Mouse (Mus musculus): ENCODE measurements around the gene Otol1. TPM values are rescaled to one million over a fixed set of nuclear protein-coding genes. Genes with fewer than 3 reads are reported as not detected.

Gene Otol1
- not detected in 2 replicates for polyA plus RNA-seq (2015; fragmentation: Nextera tagmentation; extraction: Ambion mirVana)

DNA sequence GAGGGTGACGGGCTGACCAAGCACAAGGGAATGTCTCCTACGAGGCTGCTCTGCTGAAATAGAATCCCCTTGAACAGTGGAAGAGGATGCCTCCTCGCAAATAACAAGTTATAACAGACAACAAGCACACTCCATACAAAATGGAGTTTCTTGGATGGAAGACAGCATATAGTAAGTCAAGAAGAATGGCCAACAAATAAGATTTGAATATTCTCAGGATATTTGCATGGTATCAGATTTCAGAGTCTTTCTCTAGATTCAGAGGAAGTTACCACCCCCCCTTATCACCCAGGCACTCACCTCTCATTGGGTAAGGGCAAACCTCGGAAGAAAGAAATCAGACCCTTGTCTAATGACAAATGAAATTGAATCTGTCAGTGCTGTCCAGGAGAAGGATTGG is at the start of gene Otol1:
TSS of gene Otol1 (plus strand) at position 301 of the 400 bp plus-strand sequence.
- ATAC-seq (ENCODE audit: insufficient number of reproducible peaks, low FRiP score, low TSS enrichment, low read depth), result no peak
- Histone ChIP-seq H3K27ac (no peak within 1 kb of the TSS), H3K9ac (no peak within 1 kb of the TSS), H3K27me3 (no peaks in the 10 kb centered on the region), H3K4me2 (no peak within 1 kb of the TSS), H3K4me1 (no peaks in the 10 kb centered on the region; the same call in 1 of the 2 replicates), H3K4me3 (no peak within 1 kb of the TSS), H3K36me3 (no peaks in the 10 kb centered on the region), H3K9me3 (no peaks in the 10 kb centered on the region)
- 76% methylated on average over 4 of the region's 4 CpGs for WGBS

DNA sequence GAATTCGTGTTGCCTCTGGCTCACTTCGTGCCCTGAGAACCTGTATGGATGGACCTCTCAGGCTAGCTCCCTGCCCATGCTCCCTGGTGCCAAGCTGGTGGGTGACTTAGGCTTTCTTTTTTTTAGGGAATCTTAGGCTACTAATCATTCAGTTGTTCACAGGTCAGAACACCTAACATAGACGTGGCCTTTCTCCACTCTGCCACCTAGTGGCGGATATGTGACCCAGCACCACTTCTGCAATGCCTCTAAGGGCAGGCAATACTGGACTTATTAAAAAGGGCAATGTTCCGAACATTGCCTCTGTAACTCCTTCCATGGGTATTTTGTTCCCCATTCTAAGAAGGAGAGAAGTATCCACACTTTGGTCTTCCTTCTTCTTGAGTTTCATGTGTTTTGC is 45.2 kb upstream of the Otol1 start:
- Histone ChIP-seq H3K27me3 (no peaks in the 10 kb centered on the region), H3K36me3 (no peaks in the 10 kb centered on the region), H3K4me3 (no peak overlapping the region), H3K4me1 (no peaks in the 10 kb centered on the region), H3K4me2 (no peak overlapping the region), H3K9me3 (no peaks in the 10 kb centered on the region), H3K27ac (no peak overlapping the region), H3K9ac (no peak overlapping the region)
- ATAC-seq (ENCODE audit: insufficient number of reproducible peaks, low FRiP score, low TSS enrichment, low read depth), result no peak
- 48% methylated on average over 5 of the region's 5 CpGs for WGBS

DNA sequence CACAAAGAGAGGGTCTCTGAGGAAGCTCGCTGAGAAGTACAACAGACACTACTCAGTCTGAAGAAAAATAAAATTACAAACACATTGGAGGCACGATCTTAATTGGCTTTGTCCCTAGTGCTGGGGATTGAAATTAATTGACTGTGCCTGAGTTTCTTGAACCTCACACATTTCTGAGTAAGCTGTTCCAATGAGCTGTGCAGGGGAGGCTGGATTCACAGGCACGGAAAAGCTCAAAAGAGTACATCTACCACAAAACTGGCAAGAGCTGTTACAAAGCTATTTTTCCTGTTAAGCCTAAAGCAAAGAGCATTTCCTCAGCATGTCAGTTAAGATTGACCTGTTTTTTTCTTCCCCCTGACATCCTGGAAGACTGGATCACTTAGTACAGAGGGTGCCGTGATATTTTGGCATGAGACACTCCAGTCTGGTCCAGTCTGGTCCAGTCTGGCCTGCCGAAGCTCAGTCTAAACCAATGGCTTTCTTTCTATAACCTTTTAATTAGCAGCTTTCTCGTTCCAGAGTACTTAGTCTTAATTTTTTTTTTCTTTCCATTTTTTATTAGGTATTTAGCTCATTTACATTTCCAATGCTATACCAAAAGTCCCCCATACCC is 35.8 kb upstream of the Otol1 start:
- no peak overlapping the region for H3K4me2 ChIP-seq
- ATAC-seq (ENCODE audit: insufficient number of reproducible peaks, low FRiP score, low TSS enrichment, low read depth), result no peak
- no peaks in the 10 kb centered on the region for H3K4me1 ChIP-seq
- H3K36me3 ChIP-seq, result no peaks in the 10 kb centered on the region
- H3K9me3 ChIP-seq, result no peaks in the 10 kb centered on the region
- H3K27me3 ChIP-seq, result no peaks in the 10 kb centered on the region
- H3K4me3 ChIP-seq, result no peak overlapping the region
- H3K27ac ChIP-seq, result no peak overlapping the region
- no peak overlapping the region for H3K9ac ChIP-seq
- WGBS, result 28% methylated on average over 6 of the region's 6 CpGs

DNA sequence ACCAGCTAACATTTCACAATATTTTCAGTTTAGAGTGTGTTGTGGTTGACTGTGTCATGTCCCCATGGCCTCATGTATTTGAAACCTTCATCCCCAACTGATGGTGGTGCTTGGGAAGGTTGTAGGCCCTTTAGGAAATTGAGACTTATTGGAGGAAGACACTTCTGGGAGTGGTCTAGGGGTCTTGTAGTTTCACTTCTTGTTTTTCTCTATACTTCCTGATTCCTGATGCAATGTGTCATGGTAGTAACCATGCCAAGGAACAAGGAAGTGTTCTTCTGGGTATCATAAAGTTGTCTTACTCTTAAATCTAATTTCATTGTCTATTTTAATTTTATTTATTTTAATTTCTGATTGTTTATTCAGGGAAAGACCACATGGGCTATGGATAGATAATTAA is 29.3 kb upstream of the Otol1 start:
- Histone ChIP-seq H3K4me1 (no peaks in the 10 kb centered on the region), H3K27ac (no peak overlapping the region), H3K4me3 (no peak overlapping the region), H3K9ac (no peak overlapping the region), H3K36me3 (no peaks in the 10 kb centered on the region), H3K27me3 (no peaks in the 10 kb centered on the region), H3K4me2 (no peak overlapping the region), H3K9me3 (no peaks in the 10 kb centered on the region)
- ATAC-seq (ENCODE audit: insufficient number of reproducible peaks, low FRiP score, low TSS enrichment, low read depth), result no peak

DNA sequence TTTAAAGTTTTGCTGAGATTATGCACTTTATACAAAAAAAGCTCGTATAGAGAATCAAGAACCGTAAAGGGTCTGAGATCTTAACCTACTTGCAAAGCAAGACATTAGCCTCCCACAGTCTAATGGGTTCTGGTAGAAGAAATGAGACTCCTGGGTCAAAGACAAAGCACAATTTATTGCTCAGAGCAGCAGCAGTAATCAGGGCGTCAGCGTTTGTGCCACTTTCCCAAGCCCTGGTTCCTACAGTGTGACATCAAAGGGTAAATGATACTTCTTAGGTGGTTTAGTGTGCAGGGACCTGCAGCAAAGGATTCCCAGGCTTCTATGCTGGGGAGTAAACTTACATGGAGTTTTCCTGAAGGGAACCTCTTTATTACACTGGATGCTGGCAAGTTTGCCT is 13.6 kb upstream of the Otol1 start:
- Histone ChIP-seq H3K4me1 (no peaks in the 10 kb centered on the region), H3K4me2 (no peak overlapping the region), H3K27ac (no peak overlapping the region), H3K27me3 (no peaks in the 10 kb centered on the region), H3K9me3 (no peaks in the 10 kb centered on the region), H3K9ac (no peak overlapping the region), H3K36me3 (no peaks in the 10 kb centered on the region), H3K4me3 (no peak overlapping the region)
- ATAC-seq (ENCODE audit: insufficient number of reproducible peaks, low FRiP score, low TSS enrichment, low read depth), result no peak
- WGBS, result 25% methylated on average over 4 of the region's 4 CpGs

DNA sequence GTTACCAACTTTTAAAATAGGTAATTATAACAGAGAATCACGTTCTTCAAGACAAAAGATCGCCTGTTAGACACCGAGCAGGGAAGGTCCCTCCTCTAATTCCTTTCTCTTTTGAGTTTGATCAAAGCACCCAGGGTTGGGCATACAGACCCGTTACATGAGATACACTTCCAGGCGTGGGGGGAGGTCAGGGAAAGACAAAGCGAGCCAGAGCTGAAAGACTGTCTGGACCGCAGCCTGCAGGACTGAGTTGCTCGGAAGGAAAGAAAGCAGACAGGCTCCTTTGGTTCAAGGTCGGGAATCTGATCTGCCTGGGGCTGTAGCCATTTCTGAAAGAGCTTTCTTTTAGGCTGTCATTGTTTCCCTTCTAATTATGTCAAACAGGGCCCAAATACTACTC is 5.9 kb upstream of the Otol1 start:
- no peaks in the 10 kb centered on the region for H3K36me3 ChIP-seq
- no peaks in the 10 kb centered on the region for H3K9me3 ChIP-seq
- ATAC-seq (ENCODE audit: insufficient number of reproducible peaks, low FRiP score, low TSS enrichment, low read depth), result no peak
- no peak overlapping the region for H3K27ac ChIP-seq
- 42% methylated on average over 9 of the region's 9 CpGs for WGBS
- H3K27me3 ChIP-seq, result no peaks in the 10 kb centered on the region
- no peak overlapping the region for H3K4me3 ChIP-seq
- H3K4me1 ChIP-seq, result no peaks in the 10 kb centered on the region; the same call in 1 of the 2 replicates
- H3K9ac ChIP-seq, result no peak overlapping the region
- no peak overlapping the region for H3K4me2 ChIP-seq

DNA sequence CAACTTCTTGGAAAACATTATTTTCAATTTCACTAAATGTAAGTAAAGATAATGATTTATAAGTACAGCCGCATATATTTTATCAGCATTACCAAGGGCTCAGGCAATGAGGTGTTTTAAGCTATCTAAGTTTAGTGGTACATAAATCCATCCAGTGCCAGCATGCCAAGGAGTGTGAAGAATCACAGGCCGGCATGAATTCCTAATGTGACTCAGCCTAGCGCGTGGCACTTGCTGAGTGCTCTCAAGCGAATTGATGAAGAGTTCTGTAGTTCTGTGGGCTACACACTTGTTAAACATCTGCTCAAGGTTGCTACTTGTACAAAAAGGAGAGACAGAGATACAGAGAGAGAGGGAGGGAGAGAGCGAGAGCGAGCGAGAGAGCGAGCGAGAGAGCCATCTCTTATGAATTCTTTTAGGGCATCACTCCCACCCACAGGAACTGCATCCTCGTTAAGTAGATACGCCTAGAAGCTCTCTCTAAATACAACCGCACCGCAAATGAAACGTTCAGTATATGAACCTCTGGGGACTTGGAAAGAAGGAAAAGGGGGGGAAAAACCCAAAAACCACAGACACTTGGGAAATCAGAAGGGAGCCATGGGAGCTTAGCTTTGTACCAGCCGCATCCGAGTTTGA is 4.2 kb upstream of the Otol1 start:
- 57% methylated on average over 17 of the region's 17 CpGs for WGBS
- no peaks in the 10 kb centered on the region; the same call in 1 of the 2 replicates for H3K4me1 ChIP-seq
- no peak overlapping the region for H3K4me3 ChIP-seq
- ATAC-seq (ENCODE audit: insufficient number of reproducible peaks, low FRiP score, low TSS enrichment, low read depth), result no peak
- H3K4me2 ChIP-seq, result no peak overlapping the region
- H3K9ac ChIP-seq, result no peak overlapping the region
- no peaks in the 10 kb centered on the region for H3K9me3 ChIP-seq
- no peaks in the 10 kb centered on the region for H3K27me3 ChIP-seq
- no peak overlapping the region for H3K27ac ChIP-seq
- H3K36me3 ChIP-seq, result no peaks in the 10 kb centered on the region

DNA sequence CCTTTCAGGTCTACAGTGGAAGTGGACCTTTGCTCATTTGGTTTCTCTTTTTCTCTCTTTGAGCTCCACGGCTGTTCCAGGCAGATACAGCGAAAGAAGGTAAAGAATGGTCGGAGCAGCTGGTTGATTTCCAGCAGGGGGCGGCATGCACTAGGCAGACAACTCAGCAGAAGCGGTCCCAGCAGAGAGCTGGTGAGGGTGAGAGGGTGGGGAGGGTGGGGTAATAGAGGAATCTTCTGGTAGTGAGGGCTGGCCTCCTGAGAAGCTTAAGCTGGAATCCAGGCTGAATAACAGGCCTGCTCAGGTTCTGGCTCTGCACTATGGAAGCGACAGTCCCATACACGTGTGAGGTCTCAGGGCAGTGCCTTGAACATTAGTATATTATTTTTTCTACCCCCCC is 3.5 kb upstream of the Otol1 start:
- 30% methylated on average over 7 of the region's 7 CpGs for WGBS
- Histone ChIP-seq H3K9me3 (no peaks in the 10 kb centered on the region), H3K9ac (no peak overlapping the region), H3K27ac (no peak overlapping the region), H3K4me1 (no peaks in the 10 kb centered on the region; the same call in 1 of the 2 replicates), H3K27me3 (no peaks in the 10 kb centered on the region), H3K36me3 (no peaks in the 10 kb centered on the region), H3K4me3 (no peak overlapping the region), H3K4me2 (no peak overlapping the region)
- ATAC-seq (ENCODE audit: insufficient number of reproducible peaks, low FRiP score, low TSS enrichment, low read depth), result no peak

DNA sequence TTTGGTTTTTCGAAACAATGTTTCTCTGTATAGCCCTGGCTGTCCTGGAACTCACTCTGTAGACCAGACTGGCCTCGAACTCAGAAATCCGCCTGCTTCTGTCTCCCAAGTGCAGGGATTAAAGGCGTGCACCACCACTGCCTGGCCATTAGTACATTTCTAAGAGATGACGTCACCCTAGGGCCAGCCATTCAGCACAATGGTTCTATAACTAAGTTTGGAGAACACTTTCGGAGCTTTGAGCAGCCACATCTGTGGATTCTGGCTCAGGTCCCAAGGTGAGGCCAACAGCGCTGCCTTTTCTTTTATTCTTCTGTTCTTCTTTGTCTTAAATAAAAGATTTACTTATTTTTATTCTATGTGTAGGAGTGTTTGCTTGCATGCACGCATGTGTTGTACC is 3.0 kb upstream of the Otol1 start:
- Histone ChIP-seq H3K9ac (no peak overlapping the region), H3K27ac (no peak overlapping the region), H3K9me3 (no peaks in the 10 kb centered on the region), H3K27me3 (no peaks in the 10 kb centered on the region), H3K4me3 (no peak overlapping the region), H3K4me1 (no peaks in the 10 kb centered on the region; the same call in 1 of the 2 replicates), H3K4me2 (no peak overlapping the region), H3K36me3 (no peaks in the 10 kb centered on the region)
- ATAC-seq (ENCODE audit: insufficient number of reproducible peaks, low FRiP score, low TSS enrichment, low read depth), result no peak
- WGBS, result 54% methylated on average over 8 of the region's 8 CpGs

DNA sequence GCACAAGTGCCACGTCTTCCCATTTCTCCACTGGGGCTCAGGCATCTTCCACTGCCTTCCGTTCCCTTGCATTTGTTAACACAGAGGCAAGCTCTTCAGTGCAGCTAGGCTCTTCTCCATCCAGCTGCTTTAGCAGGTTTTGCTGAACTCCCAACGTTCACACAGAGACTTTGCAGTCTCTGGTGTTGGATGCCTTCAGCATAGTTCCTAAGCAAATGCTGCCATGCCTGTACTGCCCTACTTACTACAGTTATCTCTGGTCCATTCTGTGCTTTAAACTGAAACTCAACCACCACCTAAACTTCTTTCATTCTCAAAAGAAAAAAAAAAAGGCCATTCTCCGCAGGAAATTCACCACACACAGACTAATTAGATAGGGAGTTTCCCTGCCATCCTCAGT is 5.2 kb downstream of the Otol1 start:
- Histone ChIP-seq H3K36me3 (no peaks in the 10 kb centered on the region), H3K27ac (no peak overlapping the region), H3K27me3 (no peaks in the 10 kb centered on the region), H3K4me3 (no peak overlapping the region), H3K4me2 (no peak overlapping the region), H3K9me3 (no peaks in the 10 kb centered on the region), H3K4me1 (no peaks in the 10 kb centered on the region), H3K9ac (no peak overlapping the region)
- WGBS, result 73% methylated on average over 4 of the region's 4 CpGs
- ATAC-seq (ENCODE audit: insufficient number of reproducible peaks, low FRiP score, low TSS enrichment, low read depth), result no peak

DNA sequence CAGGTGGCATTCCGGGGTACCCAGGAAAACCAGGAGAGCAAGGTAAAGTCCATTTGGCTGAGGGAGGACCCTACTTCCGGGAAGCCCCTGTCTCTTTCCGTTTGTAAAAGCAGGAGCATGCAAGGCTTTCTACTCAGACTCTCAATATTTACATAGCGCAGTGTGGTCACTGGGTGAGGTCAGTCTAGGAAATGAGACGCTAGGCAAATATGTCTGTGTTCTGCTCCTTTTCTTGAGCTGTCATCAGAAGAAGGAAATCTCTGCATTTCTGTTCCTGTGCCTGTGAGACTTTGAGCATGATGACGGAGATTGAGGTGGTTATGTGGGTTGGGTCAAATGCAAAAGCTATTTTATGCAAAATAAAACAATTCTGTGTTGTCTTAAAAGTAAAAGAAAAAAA is 19.2 kb downstream of the Otol1 start:
- no peak overlapping the region for H3K27ac ChIP-seq
- H3K9ac ChIP-seq, result no peak overlapping the region
- ATAC-seq (ENCODE audit: insufficient number of reproducible peaks, low FRiP score, low TSS enrichment, low read depth), result no peak
- no peaks in the 10 kb centered on the region for H3K27me3 ChIP-seq
- H3K4me1 ChIP-seq, result no peaks in the 10 kb centered on the region
- 78% methylated on average over 6 of the region's 6 CpGs for WGBS
- no peaks in the 10 kb centered on the region for H3K36me3 ChIP-seq
- H3K9me3 ChIP-seq, result no peaks in the 10 kb centered on the region
- H3K4me2 ChIP-seq, result no peak overlapping the region
- H3K4me3 ChIP-seq, result no peak overlapping the region

DNA sequence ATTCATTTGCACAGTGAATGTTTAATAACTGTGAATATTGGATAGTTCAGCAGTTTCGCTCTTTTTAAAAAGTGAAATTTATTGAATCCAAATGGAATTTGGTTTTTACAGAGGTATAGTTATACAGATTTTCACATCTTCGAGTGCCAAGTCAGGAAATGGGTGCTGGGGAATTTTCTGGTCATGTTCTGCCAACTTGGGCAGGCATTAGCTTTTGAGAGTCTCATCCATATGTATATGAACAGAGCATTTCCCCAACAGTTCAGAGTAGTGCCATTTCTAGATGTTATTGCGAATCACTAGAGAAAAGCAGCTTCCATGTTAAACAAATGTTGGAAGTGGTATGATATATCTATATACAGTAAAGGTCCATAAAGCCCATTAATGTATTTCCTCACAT is 21.8 kb downstream of the Otol1 start:
- 82% methylated on average over 3 of the region's 3 CpGs for WGBS

More for the DNA sequence above, 21.8 kb downstream of the Otol1 start:
- Histone ChIP-seq H3K9ac (no peak overlapping the region), H3K27me3 (no peaks in the 10 kb centered on the region), H3K4me2 (no peak overlapping the region), H3K4me3 (no peak overlapping the region), H3K36me3 (no peaks in the 10 kb centered on the region), H3K4me1 (no peaks in the 10 kb centered on the region), H3K27ac (no peak overlapping the region), H3K9me3 (no peaks in the 10 kb centered on the region)
- no peak for ATAC-seq (ENCODE audit: insufficient number of reproducible peaks, low FRiP score, low TSS enrichment, low read depth)

Measured in limb, embryonic 15.5 days (tissue).